Mouse (Mus musculus): Measurements from ENCODE around the gene Gm49661. TPM values are rescaled to one million over a fixed set of nuclear protein-coding genes. Genes with fewer than 3 reads are reported as not detected.

The Gm49661 gene
- total and polyA plus RNA-seq, 3 experiments: not detected

DNA sequence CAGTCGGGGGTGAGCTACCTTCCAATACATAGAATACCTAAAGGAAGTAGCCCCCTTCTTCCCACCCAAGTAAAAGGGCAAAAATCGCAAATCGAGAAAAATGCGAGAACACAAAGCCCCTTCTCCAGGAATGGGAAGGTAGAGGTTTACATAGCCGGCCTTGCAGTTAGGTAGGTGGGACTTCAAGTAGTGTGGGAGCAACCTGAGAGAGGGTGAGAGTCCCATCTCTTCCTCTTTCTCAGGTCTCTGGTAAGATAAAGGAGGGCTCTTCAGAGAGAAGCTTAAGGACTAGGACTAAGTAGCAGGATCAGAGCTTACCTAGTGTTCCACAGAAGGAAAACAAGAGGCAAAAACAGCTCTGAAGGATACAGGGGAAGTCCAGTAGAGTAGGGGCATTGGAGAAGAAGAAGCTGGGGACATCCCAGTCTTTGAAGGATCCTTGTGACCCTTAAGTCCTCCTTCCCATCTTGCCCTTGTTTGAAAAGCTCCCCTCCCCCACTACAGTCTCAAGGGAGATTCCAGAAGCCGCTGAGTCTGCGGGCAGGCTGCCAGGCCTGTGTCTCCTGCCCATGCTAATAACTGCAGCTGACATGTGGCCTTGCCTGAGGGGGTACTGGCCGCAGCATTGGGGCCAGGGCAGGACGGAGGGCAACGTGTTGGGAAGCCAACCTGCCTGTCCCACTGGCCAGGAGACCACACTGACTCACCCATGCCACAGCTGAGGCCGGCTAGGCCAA lies 11.6 kb upstream of the Gm49661 start:
- no peak for DNase-seq (ENCODE audit: low spot score)
- Histone ChIP-seq H3K36me3 (replicated peaks) (peaks cover 4% of the 10 kb centered on the region), H3K9me3 (replicated peaks) (no peaks in the 10 kb centered on the region), H3K27me3 (ENCODE audit: insufficient read depth, low read length) (no peaks in the 10 kb centered on the region), H3K4me3 (ENCODE audit: low read depth, low read length) (peak overlapping the region; percentile 87; the same call in 1 of the 2 replicates), H3K4me1 (ENCODE audit: insufficient read depth, low read depth, low read length) (peaks cover 88% of the 10 kb centered on the region)
- TF ChIP-seq TAL1 (conservative IDR thresholded peaks at IDR 0.05; ENCODE audit: low read depth, low read length) (no peak), CTCF (IDR thresholded peaks at IDR 0.05; ENCODE audit: low read depth, low read length) (no peak), GATA1 (IDR thresholded peaks at IDR 0.05; ENCODE audit: borderline replicate concordance, low read length) (no peak), POLR2AphosphoS5 (IDR thresholded peaks at IDR 0.05; ENCODE audit: insufficient replicate concordance, low read depth, low read length) (no peak), GATA2 (IDR thresholded peaks at IDR 0.05; ENCODE audit: borderline replicate concordance, low read depth, low read length) (no peak)
- ATAC-seq (ENCODE audit: extremely low read depth, insufficient number of reproducible peaks, low FRiP score, poor library complexity, severe bottlenecking): no peak

DNA sequence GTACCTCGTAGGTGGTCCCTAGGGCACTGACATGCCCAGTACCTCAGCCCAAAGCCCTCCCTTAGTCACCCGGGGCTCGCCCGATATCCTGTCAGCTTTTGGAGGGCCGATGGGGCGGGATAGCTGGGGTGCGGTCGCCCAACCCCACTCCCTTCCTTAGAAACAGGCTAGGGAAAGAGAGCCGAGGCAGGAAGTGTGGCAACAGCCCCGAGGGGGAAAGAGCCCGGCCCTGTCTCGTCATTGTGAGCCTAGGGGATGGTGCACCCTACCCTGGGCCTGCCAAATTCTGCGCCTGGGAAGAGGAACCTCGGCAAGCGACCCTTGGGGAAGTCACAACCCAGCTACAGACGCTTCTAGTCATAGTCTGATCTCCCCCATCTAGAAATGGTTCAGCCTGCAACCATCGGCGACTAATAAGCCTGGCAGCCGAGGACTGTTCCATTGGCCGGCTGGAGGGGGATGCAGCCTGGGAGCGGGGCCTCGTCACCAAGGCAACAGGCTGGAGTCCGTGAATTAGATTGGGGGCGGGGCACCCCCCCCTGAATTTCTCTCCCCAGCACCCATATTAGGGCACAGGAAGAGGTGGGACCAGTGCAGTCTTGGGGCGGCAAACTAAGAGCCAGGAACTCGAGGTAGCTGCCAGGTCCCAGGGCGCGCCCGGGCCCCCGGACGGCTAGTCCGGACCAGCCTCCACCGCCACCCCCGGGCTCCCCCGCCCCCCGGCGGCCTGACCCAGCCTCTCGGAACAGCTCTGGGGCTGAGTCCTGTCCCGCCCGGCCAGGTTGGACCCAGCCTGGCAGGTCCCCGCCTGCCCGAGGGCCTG lies 10.6 kb upstream of the Gm49661 start:
- Histone ChIP-seq H3K4me3 (ENCODE audit: low read depth, low read length) (peak overlapping the region; percentile 87), H3K4me1 (ENCODE audit: insufficient read depth, low read depth, low read length) (peaks cover 88% of the 10 kb centered on the region), H3K36me3 (replicated peaks) (peaks cover 4% of the 10 kb centered on the region), H3K27me3 (ENCODE audit: insufficient read depth, low read length) (no peaks in the 10 kb centered on the region), H3K9me3 (replicated peaks) (no peaks in the 10 kb centered on the region)
- ATAC-seq (ENCODE audit: extremely low read depth, insufficient number of reproducible peaks, low FRiP score, poor library complexity, severe bottlenecking): peak; percentile 40
- TF ChIP-seq GATA1 (IDR thresholded peaks at IDR 0.05; ENCODE audit: borderline replicate concordance, low read length): no peak
- TF ChIP-seq TAL1 (conservative IDR thresholded peaks at IDR 0.05; ENCODE audit: low read depth, low read length): no peak
- no peak for TF ChIP-seq CTCF (IDR thresholded peaks at IDR 0.05; ENCODE audit: low read depth, low read length)
- TF ChIP-seq POLR2AphosphoS5 (IDR thresholded peaks at IDR 0.05; ENCODE audit: insufficient replicate concordance, low read depth, low read length): no peak
- no peak for TF ChIP-seq GATA2 (IDR thresholded peaks at IDR 0.05; ENCODE audit: borderline replicate concordance, low read depth, low read length)
- peak; percentile 81 for DNase-seq (ENCODE audit: low spot score)

DNA sequence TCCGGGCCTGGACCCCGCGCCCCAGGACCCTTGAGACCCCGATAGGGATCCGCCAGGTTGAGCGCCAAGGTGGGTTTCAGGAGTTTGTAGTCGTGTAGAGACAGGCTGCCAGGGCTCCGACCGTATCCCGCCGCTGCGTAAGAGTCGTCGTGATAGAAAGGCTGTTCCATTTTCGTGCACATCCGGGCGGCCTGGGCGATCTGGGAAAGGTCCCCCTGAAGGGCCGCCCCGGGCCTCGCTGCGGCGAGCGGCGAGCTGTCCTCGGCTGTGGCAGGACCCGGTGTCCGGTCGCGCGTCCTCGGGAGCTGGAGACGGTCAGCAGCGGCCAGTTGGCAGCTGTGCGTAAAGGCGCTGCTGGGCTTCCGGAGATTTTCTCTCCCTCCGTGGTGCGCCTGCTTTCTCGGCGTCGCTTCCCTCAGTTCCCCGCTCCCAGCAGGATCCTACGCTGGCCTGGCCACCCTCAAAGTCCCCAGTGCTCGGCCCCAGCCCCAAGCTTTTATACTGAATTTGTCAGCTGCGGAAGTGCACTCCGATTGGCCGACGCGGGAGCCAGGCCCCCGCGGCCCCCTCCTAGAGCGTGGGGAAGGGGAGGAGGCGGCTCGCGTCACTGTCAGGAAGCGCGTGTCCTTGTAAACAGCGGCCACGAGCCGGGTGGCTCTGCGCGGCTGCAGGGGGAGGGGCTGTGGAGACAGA lies 9.2 kb upstream of the Gm49661 start, which contains the start of gene Junb:
TSS of gene Junb (minus strand) at position 471 of the 693 bp plus-strand sequence.
- peak; percentile 96 for DNase-seq (ENCODE audit: low spot score)
- Histone ChIP-seq H3K27me3 (ENCODE audit: insufficient read depth, low read length) (no peaks in the 10 kb centered on the region), H3K36me3 (replicated peaks) (peaks cover 10% of the 10 kb centered on the region), H3K9me3 (replicated peaks) (no peaks in the 10 kb centered on the region), H3K4me1 (ENCODE audit: insufficient read depth, low read depth, low read length) (peaks cover 86% of the 10 kb centered on the region), H3K4me3 (ENCODE audit: low read depth, low read length) (peak within 1 kb of the TSS; percentile 87)
- ATAC-seq (ENCODE audit: extremely low read depth, insufficient number of reproducible peaks, low FRiP score, poor library complexity, severe bottlenecking): peak; percentile 47
- TF ChIP-seq POLR2AphosphoS5 (IDR thresholded peaks at IDR 0.05; ENCODE audit: insufficient replicate concordance, low read depth, low read length) (peak; percentile 97), GATA2 (IDR thresholded peaks at IDR 0.05; ENCODE audit: borderline replicate concordance, low read depth, low read length) (no peak)

DNA sequence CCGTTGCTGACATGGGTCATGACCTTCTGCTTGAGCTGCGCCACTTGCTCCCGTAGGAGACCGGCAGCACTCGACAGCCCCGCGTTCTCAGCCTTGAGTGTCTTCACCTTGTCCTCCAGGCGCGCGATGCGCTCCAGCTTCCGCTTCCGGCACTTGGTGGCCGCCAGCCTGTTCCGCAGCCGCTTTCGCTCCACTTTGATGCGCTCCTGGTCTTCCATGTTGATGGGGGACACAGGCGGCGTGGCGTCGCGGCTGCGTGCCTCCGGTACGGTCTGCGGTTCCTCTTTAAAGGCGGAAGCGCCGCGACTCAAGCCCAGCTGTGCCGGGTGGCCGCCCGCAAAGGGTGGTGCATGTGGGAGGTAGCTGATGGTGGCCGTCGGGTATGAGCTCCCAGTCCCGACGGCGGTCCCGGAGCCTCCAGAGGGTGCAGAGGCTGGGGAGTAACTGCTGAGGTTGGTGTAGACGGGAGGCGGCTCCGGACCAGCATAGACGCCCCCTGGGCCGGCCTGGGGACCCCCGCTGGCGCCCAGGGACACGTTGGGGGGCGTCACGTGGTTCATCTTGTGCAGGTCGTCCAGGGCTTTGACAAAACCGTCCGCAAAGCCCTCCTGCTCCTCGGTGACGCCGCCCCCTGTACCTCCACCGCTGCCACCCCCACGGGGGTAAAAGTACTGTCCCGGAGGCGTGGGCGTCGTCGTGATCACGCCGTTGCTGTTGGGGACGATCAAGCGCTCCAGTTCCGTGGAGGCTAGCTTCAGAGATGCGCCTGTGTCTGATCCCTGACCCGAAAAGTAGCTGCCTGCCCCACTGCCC lies 8.4 kb upstream of the Gm49661 start:
- Histone ChIP-seq H3K27me3 (ENCODE audit: insufficient read depth, low read length) (no peaks in the 10 kb centered on the region), H3K4me1 (ENCODE audit: insufficient read depth, low read depth, low read length) (peaks cover 85% of the 10 kb centered on the region), H3K36me3 (replicated peaks) (peaks cover 17% of the 10 kb centered on the region), H3K4me3 (ENCODE audit: low read depth, low read length) (peak overlapping the region; percentile 87), H3K9me3 (replicated peaks) (no peaks in the 10 kb centered on the region)
- DNase-seq (ENCODE audit: low spot score): peak; percentile 55
- TF ChIP-seq POLR2AphosphoS5 (IDR thresholded peaks at IDR 0.05; ENCODE audit: insufficient replicate concordance, low read depth, low read length) (0 out of 2 replicates have a peak, but pooled peaks have one; percentile 52), GATA2 (IDR thresholded peaks at IDR 0.05; ENCODE audit: borderline replicate concordance, low read depth, low read length) (no peak)
- ATAC-seq (ENCODE audit: extremely low read depth, insufficient number of reproducible peaks, low FRiP score, poor library complexity, severe bottlenecking): no peak

DNA sequence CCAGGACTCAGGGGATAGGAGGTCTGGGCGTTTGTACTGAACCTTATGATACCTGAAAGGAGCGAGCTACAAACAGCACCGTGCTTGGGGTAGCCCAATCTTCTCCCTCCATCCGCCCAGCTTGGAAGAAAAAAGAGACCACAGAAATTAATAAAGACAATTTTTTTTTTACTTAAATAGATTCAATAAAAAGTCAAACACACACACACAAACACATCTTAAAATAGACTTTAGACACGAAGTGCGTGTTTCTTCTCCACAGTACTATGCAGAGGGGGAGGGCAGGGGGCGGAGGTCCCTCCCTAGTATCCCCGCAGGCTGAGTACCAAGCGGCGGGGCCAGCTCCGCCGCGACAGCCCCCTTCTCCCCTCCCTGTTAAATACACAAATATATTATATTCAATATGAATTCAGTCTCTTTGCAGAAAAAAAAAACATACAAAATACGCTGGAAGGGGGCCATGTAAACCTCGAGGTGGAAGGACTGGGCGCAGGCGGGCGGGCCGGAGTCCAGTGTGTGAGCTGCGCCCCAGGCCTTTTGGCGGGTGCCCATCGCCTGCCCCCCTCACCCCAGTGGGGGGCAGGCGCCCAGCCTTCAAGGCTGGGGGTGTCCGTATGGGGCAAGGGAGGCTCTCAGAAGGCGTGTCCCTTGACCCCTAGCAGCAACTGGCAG lies 7.7 kb upstream of the Gm49661 start:
- TF ChIP-seq GATA2 (IDR thresholded peaks at IDR 0.05; ENCODE audit: borderline replicate concordance, low read depth, low read length) (no peak), GATA1 (IDR thresholded peaks at IDR 0.05; ENCODE audit: borderline replicate concordance, low read length) (no peak), POLR2AphosphoS5 (IDR thresholded peaks at IDR 0.05; ENCODE audit: insufficient replicate concordance, low read depth, low read length) (no peak), TAL1 (conservative IDR thresholded peaks at IDR 0.05; ENCODE audit: low read depth, low read length) (no peak)
- DNase-seq (ENCODE audit: low spot score) (peak; percentile 14), ATAC-seq (ENCODE audit: extremely low read depth, insufficient number of reproducible peaks, low FRiP score, poor library complexity, severe bottlenecking) (no peak)
- Histone ChIP-seq H3K27me3 (ENCODE audit: insufficient read depth, low read length) (no peaks in the 10 kb centered on the region), H3K9me3 (replicated peaks) (no peaks in the 10 kb centered on the region), H3K4me3 (ENCODE audit: low read depth, low read length) (peak overlapping the region; percentile 87), H3K36me3 (replicated peaks) (peaks cover 24% of the 10 kb centered on the region), H3K4me1 (ENCODE audit: insufficient read depth, low read depth, low read length) (peaks cover 84% of the 10 kb centered on the region)

Measured in G1E (cell line).